Mouse (Mus musculus) adipose tissue, adult 10 weeks (tissue): Measurements from ENCODE around the gene Gtsf2. TPM values are rescaled to one million over a fixed set of nuclear protein-coding genes. Genes with fewer than 3 reads are reported as not detected.

Experiments used
- polyA plus RNA-seq: library from polyadenylated mRNA; stranded (reverse); fragments of 350-450 nt; fragmentation: Illumina TruSeq; extraction: RNeasy Lipid Tissue Mini Kit (QIAGEN cat#74804); gene quantifications from one replicate; pipeline ENCODE4 v1.2.3, GENCODE M21; 2014; ENCODE audit warnings: low read depth, low replicate concordance

Gene Gtsf2
- 3.1 TPM for polyA plus RNA-seq

GRCm38 (mm10) chr15:103448369-103448768, at the start of gene Gtsf2:
TSS of gene Gtsf2 (minus strand) at chr15:103448469.

GRCm38 (mm10) chr15:103453551-103454218, 5.4 kb upstream of the Gtsf2 start, which contains the start of gene Nckap1l:
TSS of gene Nckap1l (plus strand) at chr15:103453794.

GRCm38 (mm10) chr15:103430241-103430640, 18.0 kb downstream of the Gtsf2 start, which contains the start of gene Gtsf1:
TSS of gene Gtsf1 (minus strand) at chr15:103430470.

Other genes starting within 250 kb of the Gtsf2 start
- gene Cbx5, start 208.7 kb downstream of the Gtsf2 start, polyA plus RNA-seq = 53.6 TPM
- gene Hnrnpa1, start 208.0 kb downstream of the Gtsf2 start, polyA plus RNA-seq = 282 TPM
- 0.68 TPM for gene Nfe2, start 190.1 kb downstream of the Gtsf2 start, polyA plus RNA-seq
- gene Copz1, start 175.8 kb downstream of the Gtsf2 start, polyA plus RNA-seq = 134 TPM
- gene Gpr84, start 137.9 kb downstream of the Gtsf2 start, polyA plus RNA-seq = 0.63 TPM
- 27.2 TPM for gene Zfp385a, start 108.4 kb downstream of the Gtsf2 start, polyA plus RNA-seq
- 14.1 TPM for gene Itga5, start 81.7 kb downstream of the Gtsf2 start, polyA plus RNA-seq
- 9.4 TPM for gene Gtsf1, start 18.0 kb downstream of the Gtsf2 start, polyA plus RNA-seq
- 11.8 TPM for gene Nckap1l, start 5.3 kb upstream of the Gtsf2 start, polyA plus RNA-seq
- 5.9 TPM for gene Pde1b, start 54.6 kb upstream of the Gtsf2 start, polyA plus RNA-seq
- gene Ppp1r1a, start 89.5 kb upstream of the Gtsf2 start, polyA plus RNA-seq = 26.2 TPM
- not detected for gene Glycam1, start 116.6 kb upstream of the Gtsf2 start, polyA plus RNA-seq